Mouse (Mus musculus): ENCODE data around the gene Gm11757.
"Not testable (repeated sequence)": the region's sequence is repeated elsewhere in the genome, so short reads cannot be mapped to it uniquely, and the experiment has no call there.

DNA sequence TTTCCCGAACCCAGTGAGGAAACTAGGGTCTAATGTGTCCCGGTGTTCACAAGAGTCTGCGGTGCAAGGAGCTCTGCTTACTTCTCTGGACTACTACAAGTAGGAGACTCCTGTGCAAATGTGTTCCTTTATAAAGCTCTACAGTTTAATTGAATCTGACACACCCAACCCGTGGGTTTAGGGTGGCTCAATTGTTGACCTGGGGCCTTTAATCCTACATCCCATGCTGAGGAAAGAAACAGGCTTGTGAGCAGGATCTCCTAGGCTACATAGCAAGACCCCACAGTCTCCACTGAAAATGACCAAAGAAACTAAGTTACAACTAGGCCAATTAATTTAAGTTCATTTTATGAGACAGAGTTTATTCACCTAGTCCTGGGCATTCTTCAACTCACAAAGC is at the start of gene Gm11757:
- not testable (repeated sequence) for TF ChIP-seq CTCF, EP300 (IDR thresholded peaks at IDR 0.05; ENCODE audit: low read depth)
